Mouse (Mus musculus) CD8-positive naive resting alpha-beta T cell, adult 57 days (primary cell): Measurements from ENCODE around the gene 1700022I11Rik. TPM values are rescaled to one million over a fixed set of nuclear protein-coding genes. Genes with fewer than 3 reads are reported as not detected.

Experiments used
- total RNA-seq: library from RNA; stranded (reverse); gene quantifications from one replicate; pipeline ENCODE4 v1.2.4, GENCODE M21; 2023

The 1700022I11Rik gene
- total RNA-seq = not detected

GRCm38 (mm10) chr4:42969304-42969703 lies at the start of gene 1700022I11Rik:
Gene 1700022I11Rik (plus strand): TSS chr4:42969604.

GRCm38 (mm10) chr4:42949676-42950051 lies 19.7 kb upstream of the 1700022I11Rik start, which contains the start of gene Dnajb5:
Gene Dnajb5 (plus strand): TSS chr4:42949814.

GRCm38 (mm10) chr4:43000141-43000986 lies 31.0 kb downstream of the 1700022I11Rik start, which contains the start of gene Vcp:
Gene Vcp (minus strand): TSS chr4:43000507.

GRCm38 (mm10) chr4:43010161-43011038 lies 41.0 kb downstream of the 1700022I11Rik start, which contains the start of gene Fancg:
Gene Fancg (minus strand): TSS chr4:43010506.

GRCm38 (mm10) chr4:43025084-43025960 lies 55.9 kb downstream of the 1700022I11Rik start, which contains the start of gene Pigo:
Gene Pigo (minus strand): TSS chr4:43025819.

GRCm38 (mm10) chr4:43031237-43031995 lies 62.0 kb downstream of the 1700022I11Rik start, which contains the start of gene Stoml2:
Gene Stoml2 (minus strand): TSS chr4:43031710.

Other genes starting within 250 kb of the 1700022I11Rik start
- gene 4930578G10Rik, start 234.1 kb upstream of the 1700022I11Rik start, total RNA-seq = not detected
- not detected for gene Ccl19, start 213.0 kb upstream of the 1700022I11Rik start, total RNA-seq
- gene Ccl21a, start 195.6 kb upstream of the 1700022I11Rik start, total RNA-seq = not detected
- not detected for gene Fam205a1, start 115.7 kb upstream of the 1700022I11Rik start, total RNA-seq
- gene Gm12394, start 112.8 kb upstream of the 1700022I11Rik start, total RNA-seq = not detected
- gene Fam205c, start 95.4 kb upstream of the 1700022I11Rik start, total RNA-seq = not detected
- not detected for gene Phf24, start 52.9 kb upstream of the 1700022I11Rik start, total RNA-seq
- 23.3 TPM for gene Dnajb5, start 19.8 kb upstream of the 1700022I11Rik start, total RNA-seq
- gene Vcp, start 30.9 kb downstream of the 1700022I11Rik start, total RNA-seq = 96.8 TPM
- gene Fancg, start 40.9 kb downstream of the 1700022I11Rik start, total RNA-seq = 29.7 TPM
- 41.2 TPM for gene Pigo, start 56.2 kb downstream of the 1700022I11Rik start, total RNA-seq
- 60.1 TPM for gene Stoml2, start 62.1 kb downstream of the 1700022I11Rik start, total RNA-seq
- 5.2 TPM for gene Fam214b, start 76.6 kb downstream of the 1700022I11Rik start, total RNA-seq
- 0.34 TPM for gene Unc13b, start 89.3 kb downstream of the 1700022I11Rik start, total RNA-seq